Mouse (Mus musculus) ES-CJ7 (cell line): ENCODE data around the gene Tgfa.

Source experiments
- DNase-seq: peaks from one replicate; pipeline ENCODE4 v3.0.0; 2011; ENCODE audit warnings: low read depth, low spot score

Tgfa gene

GRCm38 (mm10) chr6:86232367-86232766 lies 37.3 kb downstream of the Tgfa start:
- no peak for DNase-seq

GRCm38 (mm10) chr6:86233512-86234430 lies 38.7 kb downstream of the Tgfa start:
- DNase-seq = no peak

- no peak for DNase-seq
Measured at GRCm38 (mm10) chr6:86244866-86245265, 49.8 kb downstream of the Tgfa start.

- no peak for DNase-seq
Measured at GRCm38 (mm10) chr6:86245965-86246364, 50.9 kb downstream of the Tgfa start.

- DNase-seq = no peak
Measured at GRCm38 (mm10) chr6:86248562-86248961, 53.5 kb downstream of the Tgfa start.

GRCm38 (mm10) chr6:86249042-86249441 lies 54.0 kb downstream of the Tgfa start:
- no peak for DNase-seq

- DNase-seq = no peak
Measured at GRCm38 (mm10) chr6:86250236-86250635, 55.2 kb downstream of the Tgfa start.

GRCm38 (mm10) chr6:86250830-86251229 lies 55.8 kb downstream of the Tgfa start:
- no peak for DNase-seq

- no peak for DNase-seq
Measured at GRCm38 (mm10) chr6:86252176-86253125, 57.4 kb downstream of the Tgfa start.

- DNase-seq = no peak
Measured at GRCm38 (mm10) chr6:86255899-86256298, 60.9 kb downstream of the Tgfa start.

- DNase-seq = no peak
Measured at GRCm38 (mm10) chr6:86259242-86259641, 64.2 kb downstream of the Tgfa start.

- DNase-seq = no peak
Measured at GRCm38 (mm10) chr6:86260322-86261050, 65.5 kb downstream of the Tgfa start.

GRCm38 (mm10) chr6:86266786-86267185 lies 71.8 kb downstream of the Tgfa start:
- DNase-seq = no peak

GRCm38 (mm10) chr6:86270373-86271068 lies 75.5 kb downstream of the Tgfa start:
- DNase-seq = no peak

GRCm38 (mm10) chr6:86271130-86271529 lies 76.1 kb downstream of the Tgfa start:
- DNase-seq = no peak

- DNase-seq = peak; percentile 64
Measured at GRCm38 (mm10) chr6:86275704-86276103, 80.7 kb downstream of the Tgfa start.

GRCm38 (mm10) chr6:86276816-86277215 lies 81.8 kb downstream of the Tgfa start:
- no peak for DNase-seq

GRCm38 (mm10) chr6:86277620-86278019 lies 82.6 kb downstream of the Tgfa start:
- peak; percentile 70 for DNase-seq

GRCm38 (mm10) chr6:86281573-86282210 lies 86.7 kb downstream of the Tgfa start:
- no peak for DNase-seq

GRCm38 (mm10) chr6:86293301-86293700 lies 98.3 kb downstream of the Tgfa start:
- DNase-seq = no peak
